Mouse (Mus musculus) hindbrain, embryonic 11.5 days (tissue): ENCODE measurements around the gene Cryzl1. TPM values are rescaled to one million over a fixed set of nuclear protein-coding genes. Genes with fewer than 3 reads are reported as not detected.
A peak's percentile ranks its signal among the peaks of the same experiment; 100 is the strongest.

Experiments
- ATAC-seq: fragments of 200-750 bp; cut with Nextera tagmentation; 2 replicates; pipeline ENCODE4 v1.8.0; 2017; ENCODE audit warnings: mild to moderate bottlenecking, moderate TSS enrichment, moderate library complexity; ENCODE audit not compliant: low FRiP score
- DNase-seq: peaks from one replicate; pipeline ENCODE4 v3.0.0-alpha.2; 2015; ENCODE audit warnings: low spot score
- H3K27ac ChIP-seq: fragments of 300-500 bp; sonication (generic); 2 replicates; pipeline ENCODE4 v1.5.1; 2014; ENCODE audit warnings: mild to moderate bottlenecking, low read depth, low read length
- H3K27me3 ChIP-seq: fragments of 300-500 bp; sonication (generic); 2 replicates; pipeline ENCODE4 v1.6.1; 2014; ENCODE audit warnings: mild to moderate bottlenecking, low read length, moderate library complexity, mixed read lengths; ENCODE audit not compliant: control insufficient read depth, insufficient read depth
- H3K36me3 ChIP-seq: fragments of 300-500 bp; sonication (generic); 2 replicates; pipeline ENCODE4 v1.6.1; 2014; ENCODE audit warnings: mild to moderate bottlenecking, low read length, moderate library complexity, mixed read lengths; ENCODE audit not compliant: control insufficient read depth, insufficient read depth
- H3K4me1 ChIP-seq: fragments of 300-500 bp; sonication (generic); replicated peaks from 2 replicates; pipeline ENCODE4 v1.6.1; 2014; ENCODE audit warnings: low read length, mixed read lengths; ENCODE audit not compliant: control insufficient read depth, insufficient read depth
- H3K4me2 ChIP-seq: fragments of 300-500 bp; sonication (generic); replicated peaks from 2 replicates; pipeline ENCODE4 v1.6.1; 2014; ENCODE audit warnings: mild to moderate bottlenecking, low read depth, low read length
- H3K4me3 ChIP-seq: fragments of 300-500 bp; sonication (generic); 2 replicates; pipeline ENCODE4 v1.5.1; 2014; ENCODE audit warnings: low read depth, low read length
- H3K9ac ChIP-seq: fragments of 300-500 bp; sonication (generic); 2 replicates; pipeline ENCODE4 v1.6.1; 2014; ENCODE audit warnings: low read depth, low read length
- H3K9me3 ChIP-seq: fragments of 300-500 bp; sonication (generic); 2 replicates; pipeline ENCODE4 v1.6.1; 2016; ENCODE audit warnings: low read length; ENCODE audit not compliant: control insufficient read depth
- WGBS: fragments of 180-500 bp; shearing (Covaris S2); extraction: QIAGEN DNeasy Blood & Tissue Kit; methylation state at CpG from one replicate; pipeline ENCODE4 v1.1.7; 2014; 5-methylcytosine and 5-hydroxymethylcytosine counted together
- polyA plus RNA-seq: library from polyadenylated mRNA; unstranded; fragments of >200 nt; fragmentation: Nextera tagmentation; extraction: Ambion mirVana; gene quantifications from 2 replicates; pipeline ENCODE4 v1.2.1, GENCODE M21; 2014

Cryzl1 gene
- polyA plus RNA-seq, 1 experiment from 2014 or later: 93.4 TPM

DNA sequence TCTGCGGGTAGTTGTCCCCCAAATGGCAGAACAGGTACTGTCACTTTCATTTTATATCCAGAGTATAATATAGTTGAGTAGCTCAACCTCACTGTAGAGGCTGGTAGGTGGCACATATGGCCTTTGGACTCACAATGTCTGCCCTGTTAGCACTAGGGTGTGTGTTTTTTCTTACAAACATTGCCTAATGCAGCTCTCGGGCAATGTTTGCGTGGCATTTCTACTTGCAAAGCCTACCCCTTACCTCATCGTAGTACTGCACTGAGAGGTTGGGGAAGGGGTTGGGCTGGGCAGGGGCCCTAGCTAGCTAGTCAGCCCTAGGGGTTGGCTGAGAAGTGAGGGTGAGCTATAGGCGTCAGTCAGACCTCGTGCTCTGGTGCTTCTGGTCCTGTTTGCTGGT, 18.8 kb upstream of the Cryzl1 start:
- H3K36me3 ChIP-seq: no peaks in the 10 kb centered on the region
- H3K9ac ChIP-seq: no peak overlapping the region
- no peak overlapping the region for H3K4me3 ChIP-seq
- H3K27ac ChIP-seq: no peak overlapping the region
- H3K4me1 ChIP-seq: no peaks in the 10 kb centered on the region
- WGBS: 89% methylated on average over 6 of the region's 6 CpGs
- DNase-seq (no peak), ATAC-seq (no peak)
- no peak overlapping the region for H3K4me2 ChIP-seq
- no peaks in the 10 kb centered on the region for H3K9me3 ChIP-seq
- no peaks in the 10 kb centered on the region for H3K27me3 ChIP-seq

DNA sequence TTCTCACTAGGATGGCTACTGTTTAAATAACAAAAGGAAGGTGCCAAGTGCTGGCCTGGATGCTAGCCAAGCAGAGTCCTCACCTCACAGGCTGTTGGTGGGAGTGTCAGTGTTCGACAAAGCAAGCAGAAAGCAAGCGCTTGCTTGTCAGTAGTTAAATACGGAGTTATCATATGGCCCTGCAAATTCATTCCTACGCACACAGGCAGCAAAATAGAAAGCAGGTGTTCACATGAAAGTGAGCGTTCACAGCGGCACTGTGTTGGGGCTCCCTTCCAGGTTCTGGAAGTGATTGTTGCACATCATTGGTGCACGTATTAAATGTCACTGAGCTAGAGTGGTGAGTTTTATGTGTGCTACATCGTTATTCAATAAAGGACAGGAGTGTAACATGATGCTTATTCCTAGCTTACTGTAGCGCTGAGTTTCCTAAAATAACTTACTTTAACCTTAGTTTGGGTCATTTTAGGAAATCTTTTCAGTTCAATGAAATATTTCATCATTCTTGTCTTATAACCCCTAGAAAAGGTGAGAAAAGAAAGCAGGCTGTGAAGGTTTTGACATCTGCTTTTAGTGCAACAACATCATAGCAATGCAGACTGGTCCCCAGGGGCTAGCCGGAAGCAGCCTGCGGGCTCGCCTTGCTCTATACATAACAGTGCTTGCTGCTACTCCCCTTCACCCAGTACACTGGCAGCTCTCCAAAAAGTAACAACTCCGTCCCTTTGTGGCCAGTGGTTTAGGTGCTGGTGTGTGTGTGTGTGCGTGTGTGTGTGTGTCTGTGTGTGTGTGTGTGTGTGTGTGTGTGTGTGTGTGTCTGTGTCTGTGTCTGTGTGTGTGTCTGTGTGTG, 17.6 kb upstream of the Cryzl1 start:
- Histone ChIP-seq H3K9me3 (no peaks in the 10 kb centered on the region), H3K27me3 (no peaks in the 10 kb centered on the region), H3K36me3 (no peaks in the 10 kb centered on the region), H3K27ac (no peak overlapping the region), H3K4me3 (no peak overlapping the region), H3K9ac (no peak overlapping the region), H3K4me2 (no peak overlapping the region), H3K4me1 (no peaks in the 10 kb centered on the region)
- WGBS: 60% methylated on average over 14 of the region's 14 CpGs
- DNase-seq (peak; percentile 37), ATAC-seq (no peak)

DNA sequence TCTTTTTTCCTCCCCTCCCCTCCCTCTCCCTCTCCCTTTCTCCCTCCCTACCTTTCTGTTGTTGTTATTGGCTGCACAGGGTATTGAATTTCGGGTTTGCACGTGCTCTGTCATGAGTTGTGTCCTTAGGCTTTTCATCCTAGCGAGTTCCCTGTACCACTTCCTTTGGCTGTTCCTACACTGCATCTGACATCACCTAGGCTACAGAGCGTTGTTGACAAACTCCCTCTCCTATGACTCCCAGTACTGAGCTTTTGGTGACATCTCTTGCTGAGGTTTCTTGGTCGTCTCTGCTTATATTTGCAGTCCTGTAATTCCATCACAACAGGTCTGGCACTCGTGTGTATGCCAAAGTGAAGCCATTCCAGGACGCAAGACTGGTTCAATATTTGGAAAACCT, 14.3 kb upstream of the Cryzl1 start:
- no peak overlapping the region for H3K4me2 ChIP-seq
- no peak for DNase-seq
- no peak overlapping the region for H3K4me3 ChIP-seq
- peaks cover 2% of the 10 kb centered on the region; the same call in 1 of the 2 replicates for H3K4me1 ChIP-seq
- H3K9ac ChIP-seq: no peak overlapping the region
- no peaks in the 10 kb centered on the region for H3K9me3 ChIP-seq
- H3K36me3 ChIP-seq: no peaks in the 10 kb centered on the region
- ATAC-seq: no peak
- H3K27ac ChIP-seq: no peak overlapping the region
- no peaks in the 10 kb centered on the region for H3K27me3 ChIP-seq
- 75% methylated on average over 7 of the region's 7 CpGs for WGBS

DNA sequence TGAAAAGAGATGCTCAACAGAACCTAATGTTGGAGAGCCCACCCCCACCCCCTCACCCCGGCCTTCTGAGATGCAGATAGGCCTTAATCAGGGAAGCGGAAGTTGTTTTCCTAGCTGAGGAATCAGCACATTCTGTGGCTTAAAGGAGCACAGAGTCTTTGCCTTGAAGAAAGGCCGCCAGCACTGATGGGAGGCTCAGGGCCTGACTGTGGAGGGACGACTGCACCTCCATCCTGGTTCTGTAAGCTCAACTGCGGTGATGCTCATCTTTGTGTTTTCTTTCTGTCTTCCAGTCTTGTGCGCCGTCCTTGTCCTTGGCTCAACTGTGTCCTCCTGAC, 12.1 kb upstream of the Cryzl1 start:
- no peak overlapping the region for H3K4me2 ChIP-seq
- no peak overlapping the region for H3K9ac ChIP-seq
- H3K27ac ChIP-seq: no peak overlapping the region
- no peaks in the 10 kb centered on the region for H3K9me3 ChIP-seq
- peaks cover 4% of the 10 kb centered on the region; the same call in 1 of the 2 replicates for H3K4me1 ChIP-seq
- DNase-seq: no peak
- no peak overlapping the region for H3K4me3 ChIP-seq
- no peak for ATAC-seq
- H3K36me3 ChIP-seq: no peaks in the 10 kb centered on the region
- H3K27me3 ChIP-seq: no peaks in the 10 kb centered on the region
- 56% methylated on average over 7 of the region's 7 CpGs for WGBS

DNA sequence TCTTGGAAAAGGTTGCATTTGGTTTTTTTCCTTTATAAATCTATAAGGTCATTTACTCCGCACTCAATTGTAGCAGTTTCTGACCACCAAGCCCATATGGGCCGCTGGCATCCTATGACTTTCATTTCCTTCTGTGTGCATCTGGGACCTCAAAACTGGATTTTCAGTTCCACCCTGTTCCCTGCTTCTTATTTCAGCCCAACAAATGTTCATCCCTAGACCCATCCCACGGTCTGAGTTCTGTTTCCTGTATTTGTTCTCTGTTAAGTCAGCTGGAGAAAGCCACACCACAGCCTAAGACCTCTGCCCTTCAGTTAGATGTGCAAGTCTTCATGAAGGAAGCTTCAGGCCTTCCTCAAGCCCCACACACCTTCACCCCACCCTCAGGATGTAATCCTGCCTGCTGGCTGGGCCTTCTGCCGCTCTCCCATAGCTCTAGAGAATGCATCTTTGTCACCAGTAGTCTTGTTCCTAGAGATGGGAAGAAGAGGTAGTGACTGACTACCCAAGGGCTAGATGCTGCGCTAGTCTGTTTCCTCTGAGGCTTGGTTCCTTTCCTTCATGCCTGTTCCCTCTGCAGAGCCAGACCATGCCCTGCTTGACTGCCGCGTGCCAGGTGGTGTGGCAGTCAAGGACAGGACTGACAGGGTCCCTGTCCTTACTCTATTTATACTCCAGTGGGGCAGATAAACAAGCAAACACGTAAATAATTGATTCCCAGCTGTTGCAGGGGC, 11.6 kb upstream of the Cryzl1 start:
- 62% methylated on average over 8 of the region's 8 CpGs for WGBS
- Histone ChIP-seq H3K9me3 (no peaks in the 10 kb centered on the region), H3K4me3 (no peak overlapping the region), H3K4me2 (no peak overlapping the region), H3K36me3 (no peaks in the 10 kb centered on the region), H3K27me3 (no peaks in the 10 kb centered on the region), H3K4me1 (peaks cover 4% of the 10 kb centered on the region; the same call in 1 of the 2 replicates), H3K9ac (no peak overlapping the region), H3K27ac (no peak overlapping the region)
- ATAC-seq: no peak
- DNase-seq: no peak

- H3K27me3 ChIP-seq: no peaks in the 10 kb centered on the region
- 88% methylated on average over 6 of the region's 6 CpGs for whole genome bisulfite sequencing
- ATAC-seq (no peak), DNase-seq (no peak)
- H3K9ac ChIP-seq: no peak overlapping the region
- no peaks in the 10 kb centered on the region for H3K9me3 ChIP-seq
- no peak overlapping the region for H3K4me3 ChIP-seq
- no peak overlapping the region for H3K4me2 ChIP-seq
- H3K36me3 ChIP-seq: no peaks in the 10 kb centered on the region
- H3K4me1 ChIP-seq: peaks cover 4% of the 10 kb centered on the region
- H3K27ac ChIP-seq: no peak overlapping the region
Observed at GRCm38 (mm10) chr16:91738505-91738904, 9.7 kb upstream of the Cryzl1 start.

GRCm38 (mm10) chr16:91736046-91736816, 7.5 kb upstream of the Cryzl1 start:
- H3K4me1 ChIP-seq: peaks cover 4% of the 10 kb centered on the region
- ATAC-seq: no peak

GRCm38 (mm10) chr16:91734771-91735170, 6.0 kb upstream of the Cryzl1 start:
- Histone ChIP-seq H3K27me3 (no peaks in the 10 kb centered on the region), H3K4me1 (peaks cover 2% of the 10 kb centered on the region), H3K4me2 (no peak overlapping the region), H3K9me3 (no peaks in the 10 kb centered on the region), H3K27ac (no peak overlapping the region), H3K9ac (no peak overlapping the region), H3K4me3 (no peak overlapping the region), H3K36me3 (no peaks in the 10 kb centered on the region)
- ATAC-seq (no peak), DNase-seq (no peak)
- WGBS: 70% methylated on average over 5 of the region's 5 CpGs

More at GRCm38 (mm10) chr16:91736046-91736816, 7.5 kb upstream of the Cryzl1 start:
- Histone ChIP-seq H3K4me2 (no peak overlapping the region), H3K27ac (no peak overlapping the region), H3K9ac (no peak overlapping the region), H3K9me3 (no peaks in the 10 kb centered on the region), H3K36me3 (no peaks in the 10 kb centered on the region), H3K4me3 (no peak overlapping the region), H3K27me3 (no peaks in the 10 kb centered on the region)
- DNase-seq: no peak
- WGBS: 76% methylated on average over 7 of the region's 7 CpGs
